Comparison of ENCODE assay signal across 12 mouse cellular contexts in the genomic region with DNA sequence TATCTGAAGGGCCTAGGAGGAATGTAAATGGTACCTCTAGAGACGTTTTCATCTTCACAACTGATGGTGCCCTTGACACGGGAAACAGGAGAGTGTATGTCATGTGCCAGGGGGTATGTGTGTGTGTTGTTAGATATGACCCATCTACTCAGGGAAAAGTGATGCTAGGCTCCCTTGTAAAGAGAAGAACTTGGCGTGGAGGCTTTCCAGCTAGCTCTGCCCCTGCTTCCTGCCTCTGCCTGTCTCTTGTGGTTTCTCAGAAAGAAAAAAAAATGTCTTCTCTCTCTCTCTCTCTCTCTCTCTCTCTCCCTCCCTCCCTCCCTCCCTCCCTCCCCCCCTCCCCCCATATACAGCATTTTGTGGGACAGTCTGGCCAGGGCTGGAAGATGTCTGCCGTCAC. TPM values are rescaled to one million over a fixed set of nuclear protein-coding genes. Genes with fewer than 3 reads are reported as not detected.
A peak's percentile ranks its signal among the peaks of the same experiment; 100 is the strongest.
DNase-seq lines count a peak whose midpoint lies in the region; ATAC-seq and TF ChIP-seq lines count a peak whose summit lies in the region.
"Had no signal": no experiment of that assay in that cellular context is flagged by ENCODE, and none has a peak within 500 bp of the region (broad histone marks: within the 10 kb centered on the region; RNA-seq: fewer than 3 reads in every experiment).

No protein-coding gene starts in this region.

- no peaks in the 10 kb centered on the region for H3K36me3 ChIP-seq in forebrain, postnatal 0 days (ENCODE audit: insufficient read depth)
- H3K36me3 ChIP-seq in forebrain, embryonic 12.5 days (replicated peaks), result no peaks in the 10 kb centered on the region
- H3K36me3 ChIP-seq in E14TG2a.4 (ENCODE audit: insufficient read depth, low read length), result no peaks in the 10 kb centered on the region
- H3K36me3 ChIP-seq in limb, embryonic 15.5 days, result no peaks in the 10 kb centered on the region
- H3K36me3 ChIP-seq: forebrain, embryonic 10.5 days had no signal

- H3K27me3 ChIP-seq in forebrain, postnatal 0 days (ENCODE audit: insufficient read depth, low read length), result no peaks in the 10 kb centered on the region
- H3K27me3 ChIP-seq in forebrain, embryonic 12.5 days, result no peaks in the 10 kb centered on the region
- peaks cover 75% of the 10 kb centered on the region for H3K27me3 ChIP-seq in E14TG2a.4 (ENCODE audit: insufficient read depth, low read length)
- H3K27me3 ChIP-seq in limb, embryonic 15.5 days, result no peaks in the 10 kb centered on the region

- no peak for TF ChIP-seq POLR2A in lung, adult 2 months (IDR thresholded peaks at IDR 0.05; ENCODE audit: borderline replicate concordance, extremely low read depth, low read depth, low read length)

- WGBS in forebrain, postnatal 0 days, result 71% methylated on average over 4 of the region's 4 CpGs
- 79% methylated on average over 4 of the region's 4 CpGs for WGBS in forebrain, embryonic 12.5 days
- WGBS in lung, adult 2 months, result 40% methylated on average over 4 of the region's 4 CpGs
- WGBS in limb, embryonic 15.5 days, result 66% methylated on average over 4 of the region's 4 CpGs

- no peak overlapping the region for H3K9ac ChIP-seq in forebrain, postnatal 0 days
- no peak overlapping the region for H3K9ac ChIP-seq in forebrain, embryonic 12.5 days
- H3K9ac ChIP-seq in limb, embryonic 15.5 days, result no peak overlapping the region

- H3K4me2 ChIP-seq in forebrain, postnatal 0 days (ENCODE audit: low read depth), result 0 out of 2 replicates have a peak overlapping the region, but pooled peaks have one; percentile 13
- no peak overlapping the region for H3K4me2 ChIP-seq in forebrain, embryonic 12.5 days
- H3K4me2 ChIP-seq in limb, embryonic 15.5 days, result 0 out of 2 replicates have a peak overlapping the region, but pooled peaks have one; percentile 28
- H3K4me2 ChIP-seq: midbrain, embryonic 11.5 days had no signal

- H3K27ac ChIP-seq in forebrain, postnatal 0 days (ENCODE audit: low read depth, low read length), result no peak overlapping the region
- no peak overlapping the region for H3K27ac ChIP-seq in forebrain, embryonic 12.5 days
- peak overlapping the region; percentile 52 for H3K27ac ChIP-seq in limb, embryonic 15.5 days
- H3K27ac ChIP-seq: forebrain, embryonic 10.5 days had no signal

- ATAC-seq in forebrain, postnatal 0 days, result no peak
- no peak for ATAC-seq in forebrain, embryonic 12.5 days (ENCODE audit: low FRiP score)
- ATAC-seq in limb, embryonic 15.5 days (ENCODE audit: insufficient number of reproducible peaks, low FRiP score, low TSS enrichment, low read depth), result no peak

- H3K4me3 ChIP-seq in forebrain, postnatal 0 days (ENCODE audit: low read depth, low read length), result no peak overlapping the region
- no peak overlapping the region for H3K4me3 ChIP-seq in forebrain, embryonic 12.5 days (replicated peaks)
- H3K4me3 ChIP-seq in lung, adult 2 months (replicated peaks; ENCODE audit: extremely low read depth, low read depth, low read length), result peak overlapping the region; percentile 25
- H3K4me3 ChIP-seq in E14TG2a.4 (replicated peaks; ENCODE audit: low read length), result peak overlapping the region; percentile 53; the same call in 1 of the 2 replicates
- H3K4me3 ChIP-seq in limb, embryonic 15.5 days, result no peak overlapping the region
- H3K4me3 ChIP-seq: forebrain, embryonic 10.5 days had no signal

- TF ChIP-seq CTCF in forebrain, postnatal 0 days (IDR thresholded peaks at IDR 0.05; ENCODE audit: low read depth), result no peak
- no peak for TF ChIP-seq CTCF in lung, adult 2 months (IDR thresholded peaks at IDR 0.05; ENCODE audit: insufficient read depth, low read length)
- no peak for TF ChIP-seq CTCF in E14TG2a.4 (conservative IDR thresholded peaks at IDR 0.05; ENCODE audit: low read length)

- H3K4me1 ChIP-seq in forebrain, postnatal 0 days (ENCODE audit: insufficient read depth), result 0 out of 2 replicates have a peak, but pooled peaks cover 4% of the 10 kb centered on the region
- H3K4me1 ChIP-seq in forebrain, embryonic 12.5 days, result peaks cover 7% of the 10 kb centered on the region; the same call in 1 of the 2 replicates
- peaks cover 15% of the 10 kb centered on the region for H3K4me1 ChIP-seq in lung, adult 2 months (ENCODE audit: control insufficient read depth, insufficient read depth, low read length)
- peaks cover 9% of the 10 kb centered on the region for H3K4me1 ChIP-seq in E14TG2a.4 (replicated peaks; ENCODE audit: low read depth, low read length)
- peaks cover 20% of the 10 kb centered on the region for H3K4me1 ChIP-seq in limb, embryonic 15.5 days

- no peaks in the 10 kb centered on the region for H3K9me3 ChIP-seq in forebrain, postnatal 0 days (ENCODE audit: low read length)
- H3K9me3 ChIP-seq in forebrain, embryonic 12.5 days, result no peaks in the 10 kb centered on the region
- no peaks in the 10 kb centered on the region for H3K9me3 ChIP-seq in E14TG2a.4 (ENCODE audit: low read length)
- H3K9me3 ChIP-seq in limb, embryonic 15.5 days, result no peaks in the 10 kb centered on the region
- H3K9me3 ChIP-seq: forebrain, embryonic 10.5 days had no signal

- no peak for DNase-seq in forebrain, postnatal 0 days
- no peak for DNase-seq in lung, adult 2 months
- no peak for DNase-seq in lung, adult 18-20 months
- DNase-seq in adrenal gland, postnatal 25 days, result no peak
- DNase-seq in adrenal gland, adult 8-10 months, result no peak
- DNase-seq: adrenal gland, postnatal 36 days; kidney, adult 9 months had no signal

RNA-seq across cellular contexts. Expression of gene Smad5, which starts 20.9 kb away (rescaled TPM):
- 45.2 and 54.6 TPM in 2 replicates for total RNA-seq in forebrain, postnatal 0 days (2014; rRNA removed)
- 15.7 and 17.1 TPM in 2 replicates for polyA plus RNA-seq in forebrain, postnatal 0 days (2015; fragmentation: Nextera tagmentation; extraction: Ambion mirVana)
- polyA plus RNA-seq in forebrain, embryonic 12.5 days (2016; fragmentation: Nextera tagmentation; extraction: Ambion mirVana), result 46.3 and 51.0 TPM in 2 replicates
- polyA plus RNA-seq in lung, adult 2 months (2012; rRNA removed), result 20.3 and 27.1 TPM in 2 replicates
- 27.3 and 30.4 TPM in 2 replicates for polyA plus RNA-seq in limb, embryonic 15.5 days (2015; fragmentation: Nextera tagmentation; extraction: Ambion mirVana)
- total RNA-seq in adrenal gland, postnatal 25 days (2021), result 55.5 and 75.5 TPM in 2 replicates
- 10 to 100 TPM; 49.7 to 68.6 (median 58.2) TPM for total RNA-seq in adrenal gland, adult 8-10 months (2022)

Comparison
In these comparisons a context has a peak if more than half of its experiments do, and no peak if none do; other contexts are left out.
1. H3K4me3 ChIP-seq: peak in lung, adult 2 months (single experiment) and E14TG2a.4 (single experiment); none in forebrain, postnatal 0 days (single experiment), forebrain, embryonic 12.5 days (single experiment) and limb, embryonic 15.5 days (single experiment).